ENCODE assay signal across 19 mouse cellular contexts in genomic region chr7:122413231-122413630, GRCm38 (mm10).
"Had no signal": no experiment of that assay in that cellular context is flagged by ENCODE, and none has a peak within 500 bp of the region (broad histone marks: within the 10 kb centered on the region; RNA-seq: fewer than 3 reads in every experiment).

No protein-coding gene starts in this region.

- H3K9me3 ChIP-seq: kidney, embryonic 15.5 days; limb, embryonic 10.5 days; limb, embryonic 13.5 days; liver, embryonic 12.5 days; liver, embryonic 15.5 days; lung, embryonic 15.5 days; midbrain, embryonic 10.5 days; midbrain, embryonic 13.5 days had no signal

- ATAC-seq: intestine, postnatal 0 days; liver, embryonic 12.5 days; midbrain, embryonic 13.5 days had no signal

- H3K9ac ChIP-seq: kidney, embryonic 15.5 days; limb, embryonic 13.5 days; liver, embryonic 12.5 days; liver, embryonic 15.5 days; lung, embryonic 15.5 days; midbrain, embryonic 13.5 days had no signal

- H3K4me2 ChIP-seq: kidney, embryonic 15.5 days; limb, embryonic 13.5 days; liver, embryonic 12.5 days; liver, embryonic 15.5 days; lung, embryonic 15.5 days; midbrain, embryonic 13.5 days had no signal

- H3K36me3 ChIP-seq: kidney, embryonic 15.5 days; limb, embryonic 10.5 days; limb, embryonic 13.5 days; liver, embryonic 12.5 days; liver, embryonic 15.5 days; lung, embryonic 15.5 days; midbrain, embryonic 10.5 days; midbrain, embryonic 13.5 days had no signal

- H3K27ac ChIP-seq: kidney, embryonic 15.5 days; limb, embryonic 10.5 days; limb, embryonic 13.5 days; liver, embryonic 12.5 days; liver, embryonic 15.5 days; lung, embryonic 15.5 days; midbrain, embryonic 10.5 days; midbrain, embryonic 13.5 days had no signal

- H3K27me3 ChIP-seq: kidney, embryonic 15.5 days; limb, embryonic 13.5 days; liver, embryonic 12.5 days; liver, embryonic 15.5 days; lung, embryonic 15.5 days; midbrain, embryonic 13.5 days had no signal

- H3K4me1 ChIP-seq: kidney, embryonic 15.5 days; limb, embryonic 13.5 days; liver, embryonic 12.5 days; liver, embryonic 15.5 days; lung, embryonic 15.5 days; midbrain, embryonic 10.5 days had no signal

- H3K4me3 ChIP-seq: kidney, embryonic 15.5 days; limb, embryonic 10.5 days; limb, embryonic 13.5 days; liver, embryonic 12.5 days; liver, embryonic 15.5 days; lung, embryonic 15.5 days; megakaryocyte, embryonic 14.5 days; midbrain, embryonic 10.5 days; midbrain, embryonic 13.5 days had no signal

- DNase-seq: kidney, adult 8-10 months; kidney, postnatal 10 days; kidney, postnatal 36 days; liver; lung, adult 18-20 months; lung, postnatal 10 days; lung, postnatal 36 days; thymus, adult 18-20 months; thymus, postnatal 14 days had no signal
